In genomic region chr17:81782326-81782725, GRCm38 (mm10) we compare ENCODE assay signal across 28 mouse cellular contexts. TPM values are rescaled to one million over a fixed set of nuclear protein-coding genes. Genes with fewer than 3 reads are reported as not detected.
A peak's percentile ranks its signal among the peaks of the same experiment; 100 is the strongest.
DNase-seq lines count a peak whose midpoint lies in the region; ATAC-seq lines count a peak whose summit lies in the region.
"Had no signal": no experiment of that assay in that cellular context is flagged by ENCODE, and none has a peak within 500 bp of the region (broad histone marks: within the 10 kb centered on the region; RNA-seq: fewer than 3 reads in every experiment).

No protein-coding gene starts in this region.

- H3K36me3 ChIP-seq in heart, embryonic 10.5 days = no peaks in the 10 kb centered on the region
- no peaks in the 10 kb centered on the region for H3K36me3 ChIP-seq in heart, embryonic 16.5 days (ENCODE audit: control insufficient read depth, insufficient read depth)
- H3K36me3 ChIP-seq in midbrain, embryonic 16.5 days (ENCODE audit: control insufficient read depth, insufficient read depth, low read length) = no peaks in the 10 kb centered on the region
- H3K36me3 ChIP-seq: embryonic facial prominence, embryonic 10.5 days; forebrain, embryonic 15.5 days; G1E; kidney, embryonic 15.5 days; limb, embryonic 13.5 days; liver, embryonic 12.5 days; neural tube, embryonic 12.5 days had no signal

- peaks cover 35% of the 10 kb centered on the region for H3K4me1 ChIP-seq in heart, embryonic 10.5 days
- peaks cover 17% of the 10 kb centered on the region for H3K4me1 ChIP-seq in heart, embryonic 16.5 days (ENCODE audit: control insufficient read depth, insufficient read depth, low read length)
- H3K4me1 ChIP-seq in midbrain, embryonic 16.5 days (ENCODE audit: control insufficient read depth, insufficient read depth, low read length) = no peaks in the 10 kb centered on the region
- H3K4me1 ChIP-seq: embryonic facial prominence, embryonic 10.5 days; forebrain, embryonic 15.5 days; kidney, embryonic 15.5 days; limb, embryonic 13.5 days; liver, embryonic 12.5 days; neural tube, embryonic 12.5 days had no signal

- no peak for DNase-seq in heart, embryonic 10.5 days (ENCODE audit: low spot score)
- no peak for DNase-seq in heart, postnatal 25 days (ENCODE audit: low spot score)
- no peak for DNase-seq in heart, adult 18-20 months
- DNase-seq in kidney, postnatal 4 days = no peak
- no peak for DNase-seq in retina, embryonic 14.5 days (ENCODE audit: low spot score)
- DNase-seq: adrenal gland, postnatal 14 days; B cell, adult 2 months; cerebellum, adult 9-11 months; kidney, postnatal 36 days; lung, adult 18-20 months; lung, postnatal 10 days; midbrain, embryonic 14.5 days; retina, postnatal 1 day; right cerebral cortex, postnatal 25 days had no signal

- H3K4me2 ChIP-seq in heart, embryonic 16.5 days (ENCODE audit: low read depth, low read length) = peak overlapping the region; percentile 54; the same call in 1 of the 2 replicates
- H3K4me2 ChIP-seq in midbrain, embryonic 16.5 days (ENCODE audit: low read length) = no peak overlapping the region
- H3K4me2 ChIP-seq: forebrain, embryonic 15.5 days; kidney, embryonic 15.5 days; limb, embryonic 13.5 days; liver, embryonic 12.5 days; neural tube, embryonic 12.5 days had no signal

- H3K9me3 ChIP-seq in heart, embryonic 10.5 days = no peaks in the 10 kb centered on the region
- H3K9me3 ChIP-seq in heart, embryonic 16.5 days (replicated peaks; ENCODE audit: control insufficient read depth, low read length) = no peaks in the 10 kb centered on the region
- H3K9me3 ChIP-seq in midbrain, embryonic 16.5 days (replicated peaks; ENCODE audit: control insufficient read depth, low read length, poor library complexity, severe bottlenecking) = no peaks in the 10 kb centered on the region
- H3K9me3 ChIP-seq: embryonic facial prominence, embryonic 10.5 days; forebrain, embryonic 15.5 days; kidney, embryonic 15.5 days; limb, embryonic 13.5 days; liver, embryonic 12.5 days; neural tube, embryonic 12.5 days had no signal

- WGBS in heart, embryonic 10.5 days = 81% methylated on average over 4 of the region's 4 CpGs
- WGBS in heart, embryonic 16.5 days = 57% methylated on average over 4 of the region's 4 CpGs
- 93% methylated on average over 4 of the region's 4 CpGs for WGBS in midbrain, embryonic 16.5 days

- peak overlapping the region; percentile 87 for H3K27ac ChIP-seq in heart, embryonic 10.5 days
- H3K27ac ChIP-seq in heart, embryonic 16.5 days (ENCODE audit: low read length) = peak overlapping the region; percentile 90
- no peak overlapping the region for H3K27ac ChIP-seq in midbrain, embryonic 16.5 days (ENCODE audit: low read length)
- H3K27ac ChIP-seq: embryonic facial prominence, embryonic 10.5 days; forebrain, embryonic 15.5 days; hindbrain, postnatal 0 days; kidney, embryonic 15.5 days; limb, embryonic 13.5 days; liver, embryonic 12.5 days; neural tube, embryonic 12.5 days had no signal

- no peaks in the 10 kb centered on the region for H3K27me3 ChIP-seq in heart, embryonic 10.5 days (ENCODE audit: insufficient read depth, poor library complexity, severe bottlenecking)
- no peaks in the 10 kb centered on the region for H3K27me3 ChIP-seq in heart, embryonic 16.5 days (ENCODE audit: control insufficient read depth, insufficient read depth, low read length)
- no peaks in the 10 kb centered on the region for H3K27me3 ChIP-seq in midbrain, embryonic 16.5 days (ENCODE audit: control insufficient read depth, insufficient read depth, low read depth, low read length)
- H3K27me3 ChIP-seq: CH12.LX; forebrain, embryonic 15.5 days; kidney, embryonic 15.5 days; limb, embryonic 13.5 days; liver, embryonic 12.5 days; neural tube, embryonic 12.5 days had no signal

- ATAC-seq in heart, embryonic 16.5 days (replicated peaks; ENCODE audit: extremely low read depth, insufficient read depth, low FRiP score) = no peak
- peak; percentile 91 for ATAC-seq in common myeloid progenitor, adult 5-6 weeks (replicated peaks; ENCODE audit: low read depth, poor library complexity, severe bottlenecking)
- ATAC-seq in midbrain, embryonic 16.5 days = no peak
- ATAC-seq: activated CD4-positive, CD25-positive, alpha-beta regulatory T cell, adult 4 months; forebrain, embryonic 15.5 days; hindbrain, postnatal 0 days; intestine, embryonic 16.5 days; liver, embryonic 12.5 days had no signal

- peak overlapping the region; percentile 49 for H3K9ac ChIP-seq in heart, embryonic 16.5 days (ENCODE audit: low read length)
- H3K9ac ChIP-seq in midbrain, embryonic 16.5 days (ENCODE audit: low read depth, low read length) = no peak overlapping the region
- H3K9ac ChIP-seq: forebrain, embryonic 15.5 days; kidney, embryonic 15.5 days; limb, embryonic 13.5 days; liver, embryonic 12.5 days; neural tube, embryonic 12.5 days had no signal

- H3K4me3 ChIP-seq in heart, embryonic 10.5 days = no peak overlapping the region
- no peak overlapping the region for H3K4me3 ChIP-seq in heart, embryonic 16.5 days (ENCODE audit: low read length)
- H3K4me3 ChIP-seq in midbrain, embryonic 16.5 days (ENCODE audit: low read depth, low read length) = no peak overlapping the region
- H3K4me3 ChIP-seq: embryonic facial prominence, embryonic 10.5 days; forebrain, embryonic 15.5 days; kidney, embryonic 15.5 days; limb, embryonic 13.5 days; liver, embryonic 12.5 days; neural tube, embryonic 12.5 days had no signal

- intact Hi-C loops in heart, postnatal 25 days (cut with DNase I) = loop anchor here (10.0 kb wide), 1 partner anchor 118 kb away; no protein-coding TSS in a partner anchor

RNA-seq across cellular contexts. Expression of gene Slc8a1, which starts 44.1 kb away (rescaled TPM):
- polyA plus RNA-seq in heart, embryonic 10.5 days (2016; fragmentation: Nextera tagmentation; extraction: Ambion mirVana) = 58.1 and 107 TPM in 2 replicates
- 100 to 1,000 TPM; 449 to 453 TPM for total RNA-seq in heart, postnatal 25 days (2021)
- 84.6 and 88.5 TPM in 2 replicates for polyA plus RNA-seq in heart, embryonic 16.5 days (2015; fragmentation: Nextera tagmentation; extraction: Ambion mirVana)
- 100 to 1,000 TPM; 508 to 537 TPM for total RNA-seq in heart, adult 18-20 months (2021)
- 12.1 and 12.3 TPM in 2 replicates for total RNA-seq in common myeloid progenitor, adult 5-6 weeks (2017)
- 15.9 and 17.2 TPM in 2 replicates for polyA plus RNA-seq in midbrain, embryonic 16.5 days (2015; fragmentation: Nextera tagmentation; extraction: Ambion mirVana)
- total RNA-seq: CH12.LX had no signal
- polyA plus RNA-seq: G1E had no signal

Comparison
In these comparisons a context has a peak if more than half of its experiments do, and no peak if none do; other contexts are left out.
1. RNA of gene Slc8a1, which starts 44.1 kb away (total RNA-seq): 508 to 537 TPM in heart, adult 18-20 months and 449 to 453 TPM in heart, postnatal 25 days; 12.1 to 12.3 TPM in common myeloid progenitor, adult 5-6 weeks; every median in the first group is over 10 times any median in the second.